Comparison of ENCODE assay signal across 20 mouse cellular contexts in genomic region chr11:63904787-63905186, GRCm38 (mm10).
"Had no signal": no experiment of that assay in that cellular context is flagged by ENCODE, and none has a peak within 500 bp of the region (broad histone marks: within the 10 kb centered on the region; RNA-seq: fewer than 3 reads in every experiment).

No protein-coding gene starts in this region.

- H3K27ac ChIP-seq: hindbrain, embryonic 15.5 days; intestine, embryonic 15.5 days; kidney, embryonic 15.5 days; left cerebral cortex, adult 2 months; liver, embryonic 14.5 days; macrophage; neural tube, embryonic 12.5 days; neural tube, embryonic 15.5 days had no signal

- H3K27me3 ChIP-seq: intestine, embryonic 15.5 days; neural tube, embryonic 12.5 days; neural tube, embryonic 15.5 days had no signal

- H3K36me3 ChIP-seq: hindbrain, embryonic 15.5 days; intestine, embryonic 15.5 days; kidney, embryonic 15.5 days; neural tube, embryonic 12.5 days had no signal

- H3K4me1 ChIP-seq: hindbrain, embryonic 15.5 days; intestine, embryonic 15.5 days had no signal

- ATAC-seq: intestine, embryonic 15.5 days had no signal

- H3K4me3 ChIP-seq: hindbrain, embryonic 15.5 days; intestine, embryonic 15.5 days; kidney, embryonic 15.5 days; left cerebral cortex, adult 2 months; neural tube, embryonic 12.5 days; neural tube, embryonic 15.5 days had no signal

- H3K9me3 ChIP-seq: hindbrain, embryonic 15.5 days; intestine, embryonic 15.5 days; kidney, embryonic 15.5 days; neural tube, embryonic 12.5 days; neural tube, embryonic 15.5 days had no signal

- DNase-seq: kidney, adult 11 months; kidney, adult 8-10 months; kidney, postnatal 10 days; kidney, postnatal 36 days; layer of hippocampus, postnatal 36 days; right cerebral cortex, adult 18-20 months; right cerebral cortex, postnatal 14 days; right cerebral cortex, postnatal 4 days; thymus, adult 2 months; thymus, postnatal 14 days; thymus, postnatal 4 days had no signal

- H3K4me2 ChIP-seq: hindbrain, embryonic 15.5 days; intestine, embryonic 15.5 days; kidney, embryonic 15.5 days; liver, embryonic 11.5 days; neural tube, embryonic 12.5 days; neural tube, embryonic 15.5 days had no signal

- H3K9ac ChIP-seq: hindbrain, embryonic 15.5 days; intestine, embryonic 15.5 days; kidney, embryonic 15.5 days; liver, embryonic 14.5 days; neural tube, embryonic 12.5 days; neural tube, embryonic 15.5 days had no signal
